9 mouse cellular contexts compared by ENCODE assay signal in genomic region chr6:99452638-99453185, GRCm38 (mm10).
DNase-seq lines count a peak whose midpoint lies in the region.
"Had no signal": no experiment of that assay in that cellular context is flagged by ENCODE, and none has a peak within 500 bp of the region (broad histone marks: within the 10 kb centered on the region; RNA-seq: fewer than 3 reads in every experiment).

No protein-coding gene starts in this region.

- intact Hi-C loops in left cerebral cortex, postnatal 4 days (cut with DNase I): no loop called here

- DNase-seq in adrenal gland, adult (ENCODE audit: inconsistent age in 2 of 2, low spot score in 1 of 2): peak; percentile 29 to 55
- no peak for DNase-seq in adrenal gland, postnatal 25 days
- DNase-seq in 416B (ENCODE audit: low read depth): peak; percentile 71
- DNase-seq in brain, adult 2 months (ENCODE audit: low read depth, low spot score): peak; percentile 35
- DNase-seq in lung, postnatal 25 days (ENCODE audit: low spot score): peak; percentile 27
- no peak for DNase-seq in cerebellum, postnatal 10 days
- no peak for DNase-seq in retina, postnatal 1 day
- DNase-seq in left cerebral cortex, postnatal 4 days: no peak
- DNase-seq: cerebellum, postnatal 36 days had no signal

Comparison
In these comparisons a context has a peak if more than half of its experiments do, and no peak if none do; other contexts are left out.
1. DNase-seq: peak in adrenal gland, adult (2 of 2), 416B (single experiment), brain, adult 2 months (single experiment) and lung, postnatal 25 days (single experiment); none in adrenal gland, postnatal 25 days (single experiment), cerebellum, postnatal 10 days (0 of 2), retina, postnatal 1 day (single experiment) and left cerebral cortex, postnatal 4 days (single experiment).